14 mouse cellular contexts compared by ENCODE assay signal in genomic region chr1:144085530-144086520, GRCm38 (mm10).
DNase-seq lines count a peak whose midpoint lies in the region; ATAC-seq and TF ChIP-seq lines count a peak whose summit lies in the region.
"Had no signal": no experiment of that assay in that cellular context is flagged by ENCODE, and none has a peak within 500 bp of the region (broad histone marks: within the 10 kb centered on the region; RNA-seq: fewer than 3 reads in every experiment).

No protein-coding gene starts in this region.

- no peak overlapping the region for H3K27ac ChIP-seq in lung, embryonic 14.5 days (ENCODE audit: low read depth)
- no peak overlapping the region for H3K27ac ChIP-seq in forebrain, embryonic 12.5 days
- H3K27ac ChIP-seq: embryonic facial prominence, embryonic 15.5 days; stomach, embryonic 15.5 days had no signal

- H3K4me1 ChIP-seq in lung, embryonic 14.5 days (ENCODE audit: insufficient read depth): no peaks in the 10 kb centered on the region
- 0 out of 2 replicates have a peak, but pooled peaks cover 4% of the 10 kb centered on the region for H3K4me1 ChIP-seq in forebrain, embryonic 12.5 days
- H3K4me1 ChIP-seq: embryonic facial prominence, embryonic 15.5 days; stomach, embryonic 15.5 days had no signal

- H3K4me2 ChIP-seq in lung, embryonic 14.5 days: no peak overlapping the region
- H3K4me2 ChIP-seq in forebrain, embryonic 12.5 days: no peak overlapping the region
- H3K4me2 ChIP-seq: embryonic facial prominence, embryonic 15.5 days; stomach, embryonic 15.5 days had no signal

- no peaks in the 10 kb centered on the region for H3K9me3 ChIP-seq in lung, embryonic 14.5 days (ENCODE audit: low read depth, low read length)
- no peaks in the 10 kb centered on the region for H3K9me3 ChIP-seq in forebrain, embryonic 12.5 days
- H3K9me3 ChIP-seq: embryonic facial prominence, embryonic 15.5 days; stomach, embryonic 15.5 days had no signal

- H3K4me3 ChIP-seq in lung, embryonic 14.5 days (ENCODE audit: low read depth, low read length): no peak overlapping the region
- H3K4me3 ChIP-seq in forebrain, embryonic 12.5 days (replicated peaks): no peak overlapping the region
- H3K4me3 ChIP-seq: embryonic facial prominence, embryonic 15.5 days; stomach, embryonic 15.5 days had no signal

- no peaks in the 10 kb centered on the region for H3K27me3 ChIP-seq in lung, embryonic 14.5 days (ENCODE audit: insufficient read depth, low read length)
- no peaks in the 10 kb centered on the region for H3K27me3 ChIP-seq in Patski
- H3K27me3 ChIP-seq in forebrain, embryonic 12.5 days: no peaks in the 10 kb centered on the region
- H3K27me3 ChIP-seq: embryonic facial prominence, embryonic 15.5 days; stomach, embryonic 15.5 days had no signal

- 68% methylated on average over 6 of the region's 6 CpGs for WGBS in lung, embryonic 14.5 days
- WGBS in forebrain, embryonic 12.5 days: 92% methylated on average over 6 of the region's 6 CpGs

- peak; percentile 74; the same call in 1 of the 2 replicates for ATAC-seq in lung, embryonic 14.5 days (ENCODE audit: insufficient read depth)
- peak; percentile 93 for ATAC-seq in Patski
- no peak for ATAC-seq in forebrain, embryonic 12.5 days (ENCODE audit: low FRiP score)
- ATAC-seq: forebrain, embryonic 16.5 days; hindbrain, embryonic 16.5 days had no signal

- in situ Hi-C loops in Patski (cut with MboI; ENCODE audit: low pct_unique_long_range_greater_than_20kb): no loop called here

- TF ChIP-seq CTCF in lung, embryonic 14.5 days (IDR thresholded peaks at IDR 0.05; ENCODE audit: low read depth): no peak
- no peak for TF ChIP-seq CTCF in Patski (IDR thresholded peaks at IDR 0.05)

- no peaks in the 10 kb centered on the region for H3K36me3 ChIP-seq in lung, embryonic 14.5 days (ENCODE audit: insufficient read depth)
- H3K36me3 ChIP-seq in forebrain, embryonic 12.5 days (replicated peaks): no peaks in the 10 kb centered on the region
- H3K36me3 ChIP-seq: embryonic facial prominence, embryonic 15.5 days; stomach, embryonic 15.5 days had no signal

- POLR2A ChIA-PET in Patski (lab: Charles Lee): interaction anchor here (0.6 kb wide), 1 partner anchor 51 kb away, joined by 4 read pairs; no protein-coding TSS in a partner anchor

- peak; percentile 66 for DNase-seq in lung, embryonic 14.5 days
- DNase-seq in lung, adult 18-20 months: no peak
- peak; percentile 51 for DNase-seq in Patski (ENCODE audit: low read depth, low spot score)
- peak; percentile 8 for DNase-seq in lung, postnatal 25 days (ENCODE audit: low spot score)
- peak; percentile 7 for DNase-seq in thymus, postnatal 25 days
- no peak for DNase-seq in urinary bladder, adult 18-20 months (ENCODE audit: low spot score in 2 of 2)
- DNase-seq in urinary bladder, postnatal 14 days (ENCODE audit: low spot score): no peak
- DNase-seq: cerebellum, postnatal 10 days; gastrocnemius, postnatal 10 days had no signal

- CTCF ChIA-PET in Patski (lab: Charles Lee): interaction anchor here (0.9 to 1.1 kb wide), 2 partner anchors 13 to 42 kb away, joined by 3 read pairs; no protein-coding TSS in a partner anchor

- no peak overlapping the region for H3K9ac ChIP-seq in lung, embryonic 14.5 days
- no peak overlapping the region for H3K9ac ChIP-seq in forebrain, embryonic 12.5 days
- H3K9ac ChIP-seq: embryonic facial prominence, embryonic 15.5 days; stomach, embryonic 15.5 days had no signal

Comparison
In these comparisons a context has a peak if more than half of its experiments do, and no peak if none do; other contexts are left out.
1. DNase-seq: peak in lung, embryonic 14.5 days (single experiment), Patski (single experiment), lung, postnatal 25 days (single experiment) and thymus, postnatal 25 days (single experiment); none in lung, adult 18-20 months (0 of 2), urinary bladder, adult 18-20 months (0 of 2) and urinary bladder, postnatal 14 days (single experiment).